Mouse (Mus musculus): ENCODE data around the gene Slc35b3.

Gene Slc35b3

GRCm38 (mm10) chr13:38960063-38961050 is at the start of gene Slc35b3:
Slc35b3 (minus strand) TSS chr13:38960875.
- DNase-seq: peak; percentile 93

- no peak for DNase-seq
Measured at GRCm38 (mm10) chr13:39010280-39010679, 49.6 kb upstream of the Slc35b3 start.

GRCm38 (mm10) chr13:39003101-39003762 is 42.6 kb upstream of the Slc35b3 start:
- DNase-seq: no peak

- no peak for DNase-seq
Measured at GRCm38 (mm10) chr13:39002424-39002823, 41.7 kb upstream of the Slc35b3 start.

- no peak for DNase-seq
Measured at GRCm38 (mm10) chr13:39001434-39001833, 40.8 kb upstream of the Slc35b3 start.

GRCm38 (mm10) chr13:38998958-38999357 is 38.3 kb upstream of the Slc35b3 start:
- no peak for DNase-seq

- DNase-seq: peak; percentile 37
Measured at GRCm38 (mm10) chr13:38992529-38992928, 31.9 kb upstream of the Slc35b3 start.

GRCm38 (mm10) chr13:38983751-38984150 is 23.1 kb upstream of the Slc35b3 start:
- DNase-seq: no peak

GRCm38 (mm10) chr13:38980900-38981299 is 20.2 kb upstream of the Slc35b3 start:
- no peak for DNase-seq

- no peak for DNase-seq
Measured at GRCm38 (mm10) chr13:38976978-38977377, 16.3 kb upstream of the Slc35b3 start.

- DNase-seq: no peak
Measured at GRCm38 (mm10) chr13:38975853-38976252, 15.2 kb upstream of the Slc35b3 start.

- no peak for DNase-seq
Measured at GRCm38 (mm10) chr13:38972602-38973001, 11.9 kb upstream of the Slc35b3 start.

- no peak for DNase-seq
Measured at GRCm38 (mm10) chr13:38971047-38971446, 10.4 kb upstream of the Slc35b3 start.

- no peak for DNase-seq
Measured at GRCm38 (mm10) chr13:38967518-38967917, 6.8 kb upstream of the Slc35b3 start.

GRCm38 (mm10) chr13:38966922-38967448 is 6.3 kb upstream of the Slc35b3 start:
- DNase-seq: no peak

GRCm38 (mm10) chr13:38962771-38963170 is 2.1 kb upstream of the Slc35b3 start:
- no peak for DNase-seq

- no peak for DNase-seq
Measured at GRCm38 (mm10) chr13:38958037-38958436, 2.6 kb downstream of the Slc35b3 start.

GRCm38 (mm10) chr13:38946296-38947012 is 14.2 kb downstream of the Slc35b3 start:
- no peak for DNase-seq

- DNase-seq: peak; percentile 23
Measured at GRCm38 (mm10) chr13:38945767-38946166, 14.9 kb downstream of the Slc35b3 start.

GRCm38 (mm10) chr13:38944951-38945350 is 15.7 kb downstream of the Slc35b3 start:
- DNase-seq: no peak

- no peak for DNase-seq
Measured at GRCm38 (mm10) chr13:38941786-38942185, 18.9 kb downstream of the Slc35b3 start.

GRCm38 (mm10) chr13:38941280-38941679 is 19.4 kb downstream of the Slc35b3 start:
- no peak for DNase-seq

GRCm38 (mm10) chr13:38938433-38938832 is 22.2 kb downstream of the Slc35b3 start:
- no peak for DNase-seq
